Mouse (Mus musculus): Measurements from ENCODE around the gene Rundc3a. TPM values are rescaled to one million over a fixed set of nuclear protein-coding genes. Genes with fewer than 3 reads are reported as not detected.

The Rundc3a gene
- polyA plus RNA-seq, 1 experiment from 2014 or later: 151 TPM

- peaks cover 58% of the 10 kb centered on the region for H3K36me3 ChIP-seq (ENCODE audit: control insufficient read depth, insufficient read depth, low read length)
- WGBS: 74% methylated on average over 14 of the region's 14 CpGs
- no peak overlapping the region for H3K9ac ChIP-seq (ENCODE audit: low read depth, low read length)
- H3K9me3 ChIP-seq (replicated peaks; ENCODE audit: control insufficient read depth, low read length, poor library complexity, severe bottlenecking): no peaks in the 10 kb centered on the region
- ATAC-seq: no peak
- no peak overlapping the region for H3K4me2 ChIP-seq (ENCODE audit: low read length)
- H3K27ac ChIP-seq (ENCODE audit: low read length): 0 out of 2 replicates have a peak overlapping the region, but pooled peaks have one; percentile 28
- peaks cover 23% of the 10 kb centered on the region for H3K4me1 ChIP-seq (ENCODE audit: control insufficient read depth, insufficient read depth, low read length)
- H3K4me3 ChIP-seq (ENCODE audit: low read depth, low read length): no peak overlapping the region
- H3K27me3 ChIP-seq (ENCODE audit: control insufficient read depth, insufficient read depth, low read depth, low read length): no peaks in the 10 kb centered on the region
These were observed 46.2 kb downstream of the Rundc3a start for GRCm38 (mm10) chr11:102439093-102440082.

DNA sequence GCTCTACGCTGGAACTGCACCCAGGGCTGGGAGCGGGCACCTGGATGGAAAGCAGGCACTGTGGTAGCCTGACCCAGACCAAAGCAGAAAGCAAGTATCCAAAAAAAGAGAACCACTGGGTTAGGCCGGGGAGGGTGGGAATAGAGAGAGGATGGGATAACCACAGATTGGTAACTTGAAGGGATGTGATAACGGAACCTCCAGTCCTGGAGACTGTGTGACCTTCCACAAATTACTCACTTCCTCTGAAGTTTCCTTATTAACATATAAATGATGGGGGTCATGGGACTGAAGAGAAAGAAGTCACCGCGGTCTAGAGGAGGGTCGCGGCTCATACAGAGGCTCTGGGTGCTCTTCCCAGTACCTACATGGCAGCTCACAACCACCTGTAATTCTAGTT lies 47.1 kb downstream of the Rundc3a start:
- H3K4me3 ChIP-seq (ENCODE audit: low read depth, low read length): no peak overlapping the region
- H3K9me3 ChIP-seq (replicated peaks; ENCODE audit: control insufficient read depth, low read length, poor library complexity, severe bottlenecking): no peaks in the 10 kb centered on the region
- no peak overlapping the region for H3K27ac ChIP-seq (ENCODE audit: low read length)
- no peak for ATAC-seq
- no peaks in the 10 kb centered on the region for H3K27me3 ChIP-seq (ENCODE audit: control insufficient read depth, insufficient read depth, low read depth, low read length)
- peaks cover 52% of the 10 kb centered on the region for H3K36me3 ChIP-seq (ENCODE audit: control insufficient read depth, insufficient read depth, low read length)
- 86% methylated on average over 8 of the region's 8 CpGs for WGBS
- peaks cover 32% of the 10 kb centered on the region for H3K4me1 ChIP-seq (ENCODE audit: control insufficient read depth, insufficient read depth, low read length)
- H3K4me2 ChIP-seq (ENCODE audit: low read length): no peak overlapping the region
- H3K9ac ChIP-seq (ENCODE audit: low read depth, low read length): no peak overlapping the region

DNA sequence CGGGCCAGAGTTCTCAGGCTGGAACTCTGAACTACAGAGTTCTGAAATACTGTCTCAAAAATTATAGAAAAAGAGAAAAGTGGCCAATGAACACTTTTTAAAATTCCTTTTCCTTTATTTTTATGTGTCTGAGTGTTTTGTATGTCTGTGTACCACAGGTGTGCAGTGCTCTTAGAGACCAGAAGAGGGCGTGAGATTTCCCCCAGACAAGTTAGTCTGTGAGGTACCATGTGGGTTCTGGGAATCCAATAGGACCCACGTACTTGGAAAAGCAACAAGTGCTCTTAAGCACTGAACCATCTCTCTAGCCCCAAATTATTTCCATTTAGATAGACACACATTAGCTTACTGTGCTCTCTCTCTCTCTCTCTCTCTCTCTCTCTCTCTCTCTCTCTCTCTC lies 48.2 kb downstream of the Rundc3a start:
- Histone ChIP-seq H3K27ac (ENCODE audit: low read length) (no peak overlapping the region), H3K9me3 (replicated peaks; ENCODE audit: control insufficient read depth, low read length, poor library complexity, severe bottlenecking) (no peaks in the 10 kb centered on the region), H3K9ac (ENCODE audit: low read depth, low read length) (no peak overlapping the region), H3K4me1 (ENCODE audit: control insufficient read depth, insufficient read depth, low read length) (peaks cover 41% of the 10 kb centered on the region), H3K4me2 (ENCODE audit: low read length) (no peak overlapping the region), H3K27me3 (ENCODE audit: control insufficient read depth, insufficient read depth, low read depth, low read length) (no peaks in the 10 kb centered on the region), H3K4me3 (ENCODE audit: low read depth, low read length) (no peak overlapping the region), H3K36me3 (ENCODE audit: control insufficient read depth, insufficient read depth, low read length) (peaks cover 44% of the 10 kb centered on the region)
- no peak for ATAC-seq
- WGBS: 83% methylated on average over 3 of the region's 3 CpGs

GRCm38 (mm10) chr11:102442089-102442488 lies 48.9 kb downstream of the Rundc3a start:
- Histone ChIP-seq H3K9ac (ENCODE audit: low read depth, low read length) (no peak overlapping the region), H3K4me3 (ENCODE audit: low read depth, low read length) (no peak overlapping the region), H3K9me3 (replicated peaks; ENCODE audit: control insufficient read depth, low read length, poor library complexity, severe bottlenecking) (no peaks in the 10 kb centered on the region), H3K4me1 (ENCODE audit: control insufficient read depth, insufficient read depth, low read length) (peaks cover 40% of the 10 kb centered on the region), H3K27me3 (ENCODE audit: control insufficient read depth, insufficient read depth, low read depth, low read length) (no peaks in the 10 kb centered on the region), H3K27ac (ENCODE audit: low read length) (no peak overlapping the region), H3K4me2 (ENCODE audit: low read length) (no peak overlapping the region), H3K36me3 (ENCODE audit: control insufficient read depth, insufficient read depth, low read length) (peaks cover 43% of the 10 kb centered on the region)
- ATAC-seq: no peak
- WGBS: 90% methylated on average over 6 of the region's 6 CpGs

DNA sequence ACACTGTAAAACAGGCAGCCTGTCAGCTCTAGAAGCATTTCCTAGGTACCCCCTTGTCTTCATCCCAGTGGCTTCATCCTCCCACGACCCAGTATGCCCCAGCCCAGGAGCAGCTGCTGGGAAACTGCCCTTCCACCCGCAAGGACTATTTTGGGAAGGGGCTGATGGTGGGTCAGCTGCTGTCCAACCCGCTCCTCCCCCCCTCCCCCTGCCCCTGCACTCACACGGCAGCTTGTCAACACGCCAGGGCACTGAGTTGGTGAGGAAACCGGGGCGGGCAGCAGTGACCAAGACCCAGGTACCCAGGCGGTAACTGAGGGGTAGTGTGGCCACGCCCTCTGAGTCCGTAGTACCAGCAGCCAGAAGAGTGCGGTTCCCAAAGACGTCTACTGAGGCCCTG lies 50.5 kb downstream of the Rundc3a start:
- no peak for ATAC-seq
- Histone ChIP-seq H3K9ac (ENCODE audit: low read depth, low read length) (no peak overlapping the region), H3K4me3 (ENCODE audit: low read depth, low read length) (no peak overlapping the region), H3K4me1 (ENCODE audit: control insufficient read depth, insufficient read depth, low read length) (peaks cover 30% of the 10 kb centered on the region), H3K27ac (ENCODE audit: low read length) (no peak overlapping the region), H3K27me3 (ENCODE audit: control insufficient read depth, insufficient read depth, low read depth, low read length) (no peaks in the 10 kb centered on the region), H3K4me2 (ENCODE audit: low read length) (no peak overlapping the region), H3K36me3 (ENCODE audit: control insufficient read depth, insufficient read depth, low read length) (peaks cover 28% of the 10 kb centered on the region), H3K9me3 (replicated peaks; ENCODE audit: control insufficient read depth, low read length, poor library complexity, severe bottlenecking) (no peaks in the 10 kb centered on the region)
- WGBS: 65% methylated on average over 11 of the region's 12 CpGs

DNA sequence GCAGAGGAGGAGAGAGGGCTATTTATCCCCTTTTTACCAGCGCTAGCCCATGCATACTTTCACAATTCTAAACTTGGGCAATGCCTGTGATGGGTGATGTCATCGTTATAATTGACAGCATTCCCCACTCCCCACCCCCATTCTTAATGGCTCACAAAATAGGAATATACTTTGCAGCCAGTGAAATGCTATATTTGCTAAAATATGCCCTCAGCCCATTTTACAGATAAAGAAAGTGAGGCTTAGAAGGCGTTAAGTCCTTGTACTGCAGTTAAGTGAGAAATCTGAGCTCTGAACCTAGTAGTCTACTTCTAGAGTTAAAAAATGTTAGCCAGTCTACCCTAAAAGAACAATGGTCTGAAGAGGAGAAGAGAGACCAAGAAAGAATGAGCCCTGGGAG lies 51.1 kb downstream of the Rundc3a start:
- WGBS: 77% methylated on average over 3 of the region's 3 CpGs
- Histone ChIP-seq H3K4me3 (ENCODE audit: low read depth, low read length) (no peak overlapping the region), H3K27ac (ENCODE audit: low read length) (no peak overlapping the region), H3K27me3 (ENCODE audit: control insufficient read depth, insufficient read depth, low read depth, low read length) (no peaks in the 10 kb centered on the region), H3K9ac (ENCODE audit: low read depth, low read length) (no peak overlapping the region), H3K4me2 (ENCODE audit: low read length) (peak overlapping the region; percentile 82), H3K9me3 (replicated peaks; ENCODE audit: control insufficient read depth, low read length, poor library complexity, severe bottlenecking) (no peaks in the 10 kb centered on the region), H3K36me3 (ENCODE audit: control insufficient read depth, insufficient read depth, low read length) (peaks cover 28% of the 10 kb centered on the region), H3K4me1 (ENCODE audit: control insufficient read depth, insufficient read depth, low read length) (peaks cover 30% of the 10 kb centered on the region)
- ATAC-seq: no peak

- 4% methylated on average over 6 of the region's 6 CpGs for WGBS
- Histone ChIP-seq H3K27ac (ENCODE audit: low read length) (peak overlapping the region; percentile 99), H3K4me2 (ENCODE audit: low read length) (peak overlapping the region; percentile 82), H3K4me3 (ENCODE audit: low read depth, low read length) (peak overlapping the region; percentile 87), H3K4me1 (ENCODE audit: control insufficient read depth, insufficient read depth, low read length) (peaks cover 30% of the 10 kb centered on the region), H3K27me3 (ENCODE audit: control insufficient read depth, insufficient read depth, low read depth, low read length) (no peaks in the 10 kb centered on the region), H3K9me3 (replicated peaks; ENCODE audit: control insufficient read depth, low read length, poor library complexity, severe bottlenecking) (no peaks in the 10 kb centered on the region), H3K9ac (ENCODE audit: low read depth, low read length) (peak overlapping the region; percentile 100), H3K36me3 (ENCODE audit: control insufficient read depth, insufficient read depth, low read length) (peaks cover 23% of the 10 kb centered on the region)
- no peak for ATAC-seq
These were observed 51.6 kb downstream of the Rundc3a start for GRCm38 (mm10) chr11:102444781-102445180.

- peaks cover 30% of the 10 kb centered on the region for H3K4me1 ChIP-seq (ENCODE audit: control insufficient read depth, insufficient read depth, low read length)
- H3K9ac ChIP-seq (ENCODE audit: low read depth, low read length): peak overlapping the region; percentile 100
- H3K27me3 ChIP-seq (ENCODE audit: control insufficient read depth, insufficient read depth, low read depth, low read length): no peaks in the 10 kb centered on the region
- 9% methylated on average over 10 of the region's 10 CpGs for WGBS
- ATAC-seq: peak; percentile 13; the same call in 1 of the 2 replicates
- peak overlapping the region; percentile 82 for H3K4me2 ChIP-seq (ENCODE audit: low read length)
- H3K27ac ChIP-seq (ENCODE audit: low read length): peak overlapping the region; percentile 99
- H3K36me3 ChIP-seq (ENCODE audit: control insufficient read depth, insufficient read depth, low read length): peaks cover 17% of the 10 kb centered on the region
- H3K4me3 ChIP-seq (ENCODE audit: low read depth, low read length): peak overlapping the region; percentile 87
- no peaks in the 10 kb centered on the region for H3K9me3 ChIP-seq (replicated peaks; ENCODE audit: control insufficient read depth, low read length, poor library complexity, severe bottlenecking)
These were observed 52.2 kb downstream of the Rundc3a start for GRCm38 (mm10) chr11:102445264-102445890.

DNA sequence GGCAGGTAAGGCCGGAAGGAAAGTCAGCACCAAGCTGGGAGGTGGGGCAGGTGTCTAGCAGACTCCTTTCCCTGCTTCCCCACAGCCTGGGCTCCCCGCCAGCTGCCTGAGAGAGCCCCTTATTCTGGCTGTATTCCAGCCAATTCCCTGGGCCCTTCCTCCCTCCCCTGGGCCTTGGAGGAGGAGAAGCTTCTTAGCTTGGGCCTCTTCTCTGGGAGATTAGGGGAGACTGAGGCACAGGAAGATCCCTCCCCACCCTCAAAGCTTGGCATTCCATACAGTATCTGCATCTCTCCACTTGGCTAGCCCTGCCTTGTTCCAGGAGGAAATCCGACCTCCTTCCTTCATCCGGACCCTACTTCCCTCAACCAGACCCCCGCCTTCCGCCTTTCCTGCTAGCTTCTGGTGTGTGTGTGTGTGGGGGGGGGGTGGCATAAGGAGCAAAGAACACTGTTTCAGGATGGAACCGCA lies 52.7 kb downstream of the Rundc3a start:
- H3K9me3 ChIP-seq (replicated peaks; ENCODE audit: control insufficient read depth, low read length, poor library complexity, severe bottlenecking): no peaks in the 10 kb centered on the region
- 5% methylated on average over 7 of the region's 7 CpGs for WGBS
- peak overlapping the region; percentile 99 for H3K27ac ChIP-seq (ENCODE audit: low read length)
- H3K4me1 ChIP-seq (ENCODE audit: control insufficient read depth, insufficient read depth, low read length): peaks cover 30% of the 10 kb centered on the region
- peaks cover 15% of the 10 kb centered on the region for H3K36me3 ChIP-seq (ENCODE audit: control insufficient read depth, insufficient read depth, low read length)
- peak overlapping the region; percentile 82 for H3K4me2 ChIP-seq (ENCODE audit: low read length)
- no peaks in the 10 kb centered on the region for H3K27me3 ChIP-seq (ENCODE audit: control insufficient read depth, insufficient read depth, low read depth, low read length)
- peak overlapping the region; percentile 87 for H3K4me3 ChIP-seq (ENCODE audit: low read depth, low read length)
- peak overlapping the region; percentile 100 for H3K9ac ChIP-seq (ENCODE audit: low read depth, low read length)
- 0 out of 2 replicates have a peak, but pooled peaks have one; percentile 7 for ATAC-seq

All from midbrain, embryonic 16.5 days (tissue).